Comparison of ENCODE assay signal across 7 mouse cellular contexts in genomic region chr5:150436629-150437389, GRCm38 (mm10).
DNase-seq lines count a peak whose midpoint lies in the region; ATAC-seq and TF ChIP-seq lines count a peak whose summit lies in the region.

No protein-coding gene starts in this region.

- peak overlapping the region; percentile 26 for H3K4me3 ChIP-seq in forebrain, embryonic 12.5 days (replicated peaks)
- H3K4me3 ChIP-seq in liver, embryonic 12.5 days = peak overlapping the region; percentile 32
- H3K4me3 ChIP-seq in stomach, embryonic 16.5 days (replicated peaks; ENCODE audit: low read length) = peak overlapping the region; percentile 31

- H3K9ac ChIP-seq in forebrain, embryonic 12.5 days = no peak overlapping the region; the same call in 1 of the 2 replicates
- H3K9ac ChIP-seq in liver, embryonic 12.5 days = no peak overlapping the region
- peak overlapping the region; percentile 39 for H3K9ac ChIP-seq in stomach, embryonic 16.5 days (ENCODE audit: low read length)

- H3K4me1 ChIP-seq in forebrain, embryonic 12.5 days = no peaks in the 10 kb centered on the region
- no peaks in the 10 kb centered on the region for H3K4me1 ChIP-seq in liver, embryonic 12.5 days
- 0 out of 2 replicates have a peak, but pooled peaks cover 4% of the 10 kb centered on the region for H3K4me1 ChIP-seq in stomach, embryonic 16.5 days (ENCODE audit: control insufficient read depth, insufficient read depth, low read length)

- no peak overlapping the region for H3K27ac ChIP-seq in forebrain, embryonic 12.5 days
- no peak overlapping the region for H3K27ac ChIP-seq in liver, embryonic 12.5 days
- no peak overlapping the region for H3K27ac ChIP-seq in stomach, embryonic 16.5 days (ENCODE audit: low read length)

- WGBS in forebrain, embryonic 12.5 days = 29% methylated on average over 34 of the region's 34 CpGs
- 34% methylated on average over 34 of the region's 34 CpGs for WGBS in liver, embryonic 12.5 days (ENCODE audit: insufficient replicate concordance)
- 32% methylated on average over 34 of the region's 34 CpGs for WGBS in stomach, embryonic 16.5 days

- ATAC-seq in forebrain, embryonic 12.5 days (ENCODE audit: low FRiP score) = no peak
- no peak for ATAC-seq in liver, embryonic 12.5 days
- no peak for ATAC-seq in stomach, embryonic 16.5 days (ENCODE audit: insufficient read depth, low FRiP score)

- peak; percentile 35 for DNase-seq in ZHBTc4 (ENCODE audit: low read depth, low spot score)
- peak; percentile 33 for DNase-seq in brain, embryonic 14.5 days (ENCODE audit: low read depth)
- DNase-seq in kidney, adult 9 months = peak; percentile 36
- DNase-seq in thymus, adult 18-20 months = no peak

- TF ChIP-seq POLR2A in brain, embryonic 14.5 days (IDR thresholded peaks at IDR 0.05; ENCODE audit: borderline replicate concordance, extremely low read depth, insufficient read depth, insufficient read length, poor library complexity, severe bottlenecking) = no peak

- no peak for TF ChIP-seq CTCF in brain, embryonic 14.5 days (IDR thresholded peaks at IDR 0.05; ENCODE audit: borderline replicate concordance, extremely low read depth, insufficient read depth, insufficient read length)

- peaks cover 11% of the 10 kb centered on the region for H3K36me3 ChIP-seq in forebrain, embryonic 12.5 days (replicated peaks)
- peaks cover 12% of the 10 kb centered on the region for H3K36me3 ChIP-seq in liver, embryonic 12.5 days
- H3K36me3 ChIP-seq in stomach, embryonic 16.5 days (ENCODE audit: control insufficient read depth, insufficient read depth, low read length) = no peaks in the 10 kb centered on the region; the same call in 1 of the 2 replicates

- H3K4me2 ChIP-seq in forebrain, embryonic 12.5 days = peak overlapping the region; percentile 55
- H3K4me2 ChIP-seq in liver, embryonic 12.5 days = peak overlapping the region; percentile 39
- peak overlapping the region; percentile 49 for H3K4me2 ChIP-seq in stomach, embryonic 16.5 days (ENCODE audit: low read depth, low read length)

- no peaks in the 10 kb centered on the region for H3K27me3 ChIP-seq in forebrain, embryonic 12.5 days
- 0 out of 2 replicates have a peak, but pooled peaks cover 6% of the 10 kb centered on the region for H3K27me3 ChIP-seq in liver, embryonic 12.5 days (replicated peaks)
- H3K27me3 ChIP-seq in stomach, embryonic 16.5 days (ENCODE audit: control insufficient read depth, insufficient read depth, low read length) = no peaks in the 10 kb centered on the region

- H3K9me3 ChIP-seq in forebrain, embryonic 12.5 days = no peaks in the 10 kb centered on the region
- no peaks in the 10 kb centered on the region for H3K9me3 ChIP-seq in liver, embryonic 12.5 days (replicated peaks)
- H3K9me3 ChIP-seq in stomach, embryonic 16.5 days (replicated peaks; ENCODE audit: control insufficient read depth, low read length) = 0 out of 2 replicates have a peak, but pooled peaks cover 3% of the 10 kb centered on the region

Comparison
In these comparisons a context has a peak if more than half of its experiments do, and no peak if none do; other contexts are left out.
1. DNase-seq: peak in ZHBTc4 (single experiment), brain, embryonic 14.5 days (single experiment) and kidney, adult 9 months (single experiment); none in thymus, adult 18-20 months (0 of 2).
2. Peak in every context shown above with its lines, with median percentiles within 50 percentile points of each other: H3K4me2 ChIP-seq and H3K4me3 ChIP-seq.